Mouse (Mus musculus): ENCODE measurements around the gene Polr3f. TPM values are rescaled to one million over a fixed set of nuclear protein-coding genes. Genes with fewer than 3 reads are reported as not detected.

The Polr3f gene
- total RNA-seq, 1 experiment from 2014 or later = 45.4 TPM

GRCm38 (mm10) chr2:144555286-144555819, 27.8 kb downstream of the Polr3f start:
- no peak for ATAC-seq (ENCODE audit: extremely low read depth, insufficient number of reproducible peaks, low FRiP score, poor library complexity, severe bottlenecking)

- peak; percentile 98 for ATAC-seq (ENCODE audit: extremely low read depth, insufficient number of reproducible peaks, low FRiP score, poor library complexity, severe bottlenecking)
Observed at GRCm38 (mm10) chr2:144555820-144556552, 28.5 kb downstream of the Polr3f start, which contains the start of gene Sec23b. TSS of gene Sec23b (plus strand) at chr2:144556229.

DNA sequence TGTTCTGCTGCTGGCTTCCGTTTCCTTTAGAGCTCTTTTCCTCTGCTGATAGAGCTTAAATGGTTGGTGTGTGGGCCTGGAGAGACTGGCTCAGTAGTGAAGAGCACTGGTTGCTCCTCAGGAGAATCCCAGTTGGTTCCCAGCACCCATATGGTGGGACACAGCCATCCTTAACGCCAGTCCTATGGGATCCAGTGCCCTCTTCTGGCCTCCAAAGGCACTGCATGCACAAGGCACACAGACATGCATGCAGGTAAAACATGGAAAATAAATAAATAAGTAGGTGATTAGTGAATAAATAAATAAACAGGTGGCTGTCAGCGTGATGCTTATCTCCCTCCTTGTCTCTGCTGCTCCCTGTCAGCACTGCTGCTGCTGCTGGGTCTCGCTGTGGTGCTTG, 61.2 kb downstream of the Polr3f start:
- no peak for ATAC-seq (ENCODE audit: extremely low read depth, insufficient number of reproducible peaks, low FRiP score, poor library complexity, severe bottlenecking)

Other genes starting within 250 kb of the Polr3f start
- gene Ovol2, start 195.6 kb upstream of the Polr3f start, total RNA-seq (2017) = not detected in 2 replicates
- 22.2 and 26.9 TPM in 2 replicates for gene Kat14, start 158.7 kb upstream of the Polr3f start, total RNA-seq (2017)
- gene Pet117, start 158.7 kb upstream of the Polr3f start, total RNA-seq (2017) = not detected in 2 replicates
- 0.25 and 0.35 TPM in 2 replicates for gene Dzank1, start 304 bp upstream of the Polr3f start, total RNA-seq (2017)
- gene Rbbp9, start 23.2 kb downstream of the Polr3f start, total RNA-seq (2017) = 6.8 and 7.4 TPM in 2 replicates
- gene Sec23b, start 28.5 kb downstream of the Polr3f start, total RNA-seq (2017) = 49.1 and 50.0 TPM in 2 replicates
- gene Smim26, start 66.3 kb downstream of the Polr3f start, total RNA-seq (2017) = 2.5 and 2.7 TPM in 2 replicates
- 24.7 and 30.7 TPM in 2 replicates for gene Dtd1, start 72.2 kb downstream of the Polr3f start, total RNA-seq (2017)